Mouse (Mus musculus): ENCODE results near the gene Shq1. TPM values are rescaled to one million over a fixed set of nuclear protein-coding genes. Genes with fewer than 3 reads are reported as not detected.

Gene Shq1
- polyA plus RNA-seq, 1 experiment from 2014 or later, result 8.1 TPM

GRCm38 (mm10) chr6:100527972-100528371 lies 143.0 kb downstream of the Shq1 start:
- H3K9me3 ChIP-seq (replicated peaks; ENCODE audit: control insufficient read depth, low read length), result no peaks in the 10 kb centered on the region
- H3K4me3 ChIP-seq (ENCODE audit: low read depth, low read length), result no peak overlapping the region
- no peak for ATAC-seq (ENCODE audit: low read depth)
- 63% methylated on average over 5 of the region's 5 CpGs for WGBS (ENCODE audit: insufficient replicate concordance)
- H3K4me1 ChIP-seq (ENCODE audit: control insufficient read depth, low read depth, low read length), result no peaks in the 10 kb centered on the region
- no peaks in the 10 kb centered on the region for H3K27me3 ChIP-seq (ENCODE audit: control insufficient read depth, insufficient read depth, low read depth, low read length)
- H3K9ac ChIP-seq (ENCODE audit: low read depth, low read length), result no peak overlapping the region
- no peaks in the 10 kb centered on the region for H3K36me3 ChIP-seq (ENCODE audit: control insufficient read depth, insufficient read depth)
- H3K4me2 ChIP-seq (ENCODE audit: low read depth, low read length), result no peak overlapping the region
- no peak overlapping the region for H3K27ac ChIP-seq (ENCODE audit: low read length)

GRCm38 (mm10) chr6:100527161-100527560 lies 143.8 kb downstream of the Shq1 start:
- H3K9ac ChIP-seq (ENCODE audit: low read depth, low read length), result no peak overlapping the region

GRCm38 (mm10) chr6:100526066-100526465 lies 144.9 kb downstream of the Shq1 start:
- H3K27me3 ChIP-seq (ENCODE audit: control insufficient read depth, insufficient read depth, low read depth, low read length), result no peaks in the 10 kb centered on the region
- no peak overlapping the region for H3K9ac ChIP-seq (ENCODE audit: low read depth, low read length)
- 0 out of 2 replicates have a peak overlapping the region, but pooled peaks have one; percentile 3 for H3K4me2 ChIP-seq (ENCODE audit: low read depth, low read length)
- no peaks in the 10 kb centered on the region for H3K4me1 ChIP-seq (ENCODE audit: control insufficient read depth, low read depth, low read length)
- no peaks in the 10 kb centered on the region for H3K36me3 ChIP-seq (ENCODE audit: control insufficient read depth, insufficient read depth)
- H3K27ac ChIP-seq (ENCODE audit: low read length), result no peak overlapping the region
- no peak for ATAC-seq (ENCODE audit: low read depth)
- WGBS (ENCODE audit: insufficient replicate concordance), result 5% methylated on average over 9 of the region's 9 CpGs
- no peaks in the 10 kb centered on the region for H3K9me3 ChIP-seq (replicated peaks; ENCODE audit: control insufficient read depth, low read length)
- no peak overlapping the region for H3K4me3 ChIP-seq (ENCODE audit: low read depth, low read length)

More at GRCm38 (mm10) chr6:100527161-100527560, 143.8 kb downstream of the Shq1 start:
- no peak overlapping the region for H3K4me3 ChIP-seq (ENCODE audit: low read depth, low read length)
- no peak overlapping the region for H3K4me2 ChIP-seq (ENCODE audit: low read depth, low read length)
- no peaks in the 10 kb centered on the region for H3K36me3 ChIP-seq (ENCODE audit: control insufficient read depth, insufficient read depth)
- no peak overlapping the region for H3K27ac ChIP-seq (ENCODE audit: low read length)
- WGBS (ENCODE audit: insufficient replicate concordance), result 65% methylated on average over 6 of the region's 6 CpGs
- H3K9me3 ChIP-seq (replicated peaks; ENCODE audit: control insufficient read depth, low read length), result no peaks in the 10 kb centered on the region
- H3K27me3 ChIP-seq (ENCODE audit: control insufficient read depth, insufficient read depth, low read depth, low read length), result no peaks in the 10 kb centered on the region
- no peaks in the 10 kb centered on the region for H3K4me1 ChIP-seq (ENCODE audit: control insufficient read depth, low read depth, low read length)
- no peak for ATAC-seq (ENCODE audit: low read depth)

- no peaks in the 10 kb centered on the region for H3K27me3 ChIP-seq (ENCODE audit: control insufficient read depth, insufficient read depth, low read depth, low read length)
- no peak overlapping the region for H3K27ac ChIP-seq (ENCODE audit: low read length)
- ATAC-seq (ENCODE audit: low read depth), result no peak
- H3K4me2 ChIP-seq (ENCODE audit: low read depth, low read length), result no peak overlapping the region
- H3K9me3 ChIP-seq (replicated peaks; ENCODE audit: control insufficient read depth, low read length), result no peaks in the 10 kb centered on the region
- WGBS (ENCODE audit: insufficient replicate concordance), result 33% methylated on average over 3 of the region's 3 CpGs
- H3K4me1 ChIP-seq (ENCODE audit: control insufficient read depth, low read depth, low read length), result no peaks in the 10 kb centered on the region
- no peak overlapping the region for H3K4me3 ChIP-seq (ENCODE audit: low read depth, low read length)
- H3K36me3 ChIP-seq (ENCODE audit: control insufficient read depth, insufficient read depth), result no peaks in the 10 kb centered on the region
- no peak overlapping the region for H3K9ac ChIP-seq (ENCODE audit: low read depth, low read length)
Observed at GRCm38 (mm10) chr6:100525496-100525895, 145.5 kb downstream of the Shq1 start.

GRCm38 (mm10) chr6:100522495-100522894 lies 148.5 kb downstream of the Shq1 start:
- H3K4me2 ChIP-seq (ENCODE audit: low read depth, low read length), result no peak overlapping the region
- no peak overlapping the region for H3K9ac ChIP-seq (ENCODE audit: low read depth, low read length)
- H3K27ac ChIP-seq (ENCODE audit: low read length), result no peak overlapping the region
- no peaks in the 10 kb centered on the region for H3K4me1 ChIP-seq (ENCODE audit: control insufficient read depth, low read depth, low read length)
- H3K4me3 ChIP-seq (ENCODE audit: low read depth, low read length), result no peak overlapping the region
- H3K27me3 ChIP-seq (ENCODE audit: control insufficient read depth, insufficient read depth, low read depth, low read length), result no peaks in the 10 kb centered on the region
- no peaks in the 10 kb centered on the region for H3K9me3 ChIP-seq (replicated peaks; ENCODE audit: control insufficient read depth, low read length)
- WGBS (ENCODE audit: insufficient replicate concordance), result 37% methylated on average over 3 of the region's 3 CpGs
- H3K36me3 ChIP-seq (ENCODE audit: control insufficient read depth, insufficient read depth), result no peaks in the 10 kb centered on the region
- no peak for ATAC-seq (ENCODE audit: low read depth)

- Histone ChIP-seq H3K27me3 (ENCODE audit: control insufficient read depth, insufficient read depth, low read depth, low read length) (no peaks in the 10 kb centered on the region), H3K9ac (ENCODE audit: low read depth, low read length) (no peak overlapping the region), H3K36me3 (ENCODE audit: control insufficient read depth, insufficient read depth) (no peaks in the 10 kb centered on the region), H3K4me3 (ENCODE audit: low read depth, low read length) (no peak overlapping the region), H3K4me1 (ENCODE audit: control insufficient read depth, low read depth, low read length) (no peaks in the 10 kb centered on the region), H3K27ac (ENCODE audit: low read length) (no peak overlapping the region), H3K4me2 (ENCODE audit: low read depth, low read length) (no peak overlapping the region), H3K9me3 (replicated peaks; ENCODE audit: control insufficient read depth, low read length) (no peaks in the 10 kb centered on the region)
- ATAC-seq (ENCODE audit: low read depth), result no peak
- 27% methylated on average over 2 of the region's 2 CpGs for WGBS (ENCODE audit: insufficient replicate concordance)
Observed at GRCm38 (mm10) chr6:100521615-100522398, 149.2 kb downstream of the Shq1 start.

GRCm38 (mm10) chr6:100520558-100521099 lies 150.3 kb downstream of the Shq1 start:
- H3K4me1 ChIP-seq (ENCODE audit: control insufficient read depth, low read depth, low read length), result no peaks in the 10 kb centered on the region
- no peak for ATAC-seq (ENCODE audit: low read depth)
- no peak overlapping the region for H3K4me2 ChIP-seq (ENCODE audit: low read depth, low read length)
- 60% methylated on average over 5 of the region's 5 CpGs for WGBS (ENCODE audit: insufficient replicate concordance)
- no peaks in the 10 kb centered on the region for H3K36me3 ChIP-seq (ENCODE audit: control insufficient read depth, insufficient read depth)
- no peak overlapping the region for H3K9ac ChIP-seq (ENCODE audit: low read depth, low read length)
- no peaks in the 10 kb centered on the region for H3K27me3 ChIP-seq (ENCODE audit: control insufficient read depth, insufficient read depth, low read depth, low read length)
- H3K27ac ChIP-seq (ENCODE audit: low read length), result no peak overlapping the region
- H3K4me3 ChIP-seq (ENCODE audit: low read depth, low read length), result no peak overlapping the region
- no peaks in the 10 kb centered on the region for H3K9me3 ChIP-seq (replicated peaks; ENCODE audit: control insufficient read depth, low read length)

GRCm38 (mm10) chr6:100519837-100520236 lies 151.1 kb downstream of the Shq1 start:
- Histone ChIP-seq H3K4me2 (ENCODE audit: low read depth, low read length) (no peak overlapping the region), H3K9ac (ENCODE audit: low read depth, low read length) (no peak overlapping the region), H3K4me3 (ENCODE audit: low read depth, low read length) (no peak overlapping the region), H3K4me1 (ENCODE audit: control insufficient read depth, low read depth, low read length) (no peaks in the 10 kb centered on the region), H3K27ac (ENCODE audit: low read length) (no peak overlapping the region), H3K9me3 (replicated peaks; ENCODE audit: control insufficient read depth, low read length) (no peaks in the 10 kb centered on the region), H3K36me3 (ENCODE audit: control insufficient read depth, insufficient read depth) (no peaks in the 10 kb centered on the region), H3K27me3 (ENCODE audit: control insufficient read depth, insufficient read depth, low read depth, low read length) (no peaks in the 10 kb centered on the region)
- 57% methylated on average over 12 of the region's 12 CpGs for whole genome bisulfite sequencing (ENCODE audit: insufficient replicate concordance)
- no peak for ATAC-seq (ENCODE audit: low read depth)
